9 mouse cellular contexts compared by ENCODE assay signal in genomic region chr1:59144543-59144942, GRCm38 (mm10). TPM values are rescaled to one million over a fixed set of nuclear protein-coding genes. Genes with fewer than 3 reads are reported as not detected.
A peak's percentile ranks its signal among the peaks of the same experiment; 100 is the strongest.
DNase-seq lines count a peak whose midpoint lies in the region; ATAC-seq and TF ChIP-seq lines count a peak whose summit lies in the region.
"Had no signal": no experiment of that assay in that cellular context is flagged by ENCODE, and none has a peak within 500 bp of the region (broad histone marks: within the 10 kb centered on the region; RNA-seq: fewer than 3 reads in every experiment).

No protein-coding gene starts in this region.

- H3K4me1 ChIP-seq in forebrain, embryonic 11.5 days (replicated peaks; ENCODE audit: control insufficient read depth, insufficient read depth, low read length) = no peaks in the 10 kb centered on the region
- H3K4me1 ChIP-seq in forebrain, embryonic 14.5 days (ENCODE audit: control insufficient read depth, insufficient read depth, low read length) = no peaks in the 10 kb centered on the region
- no peaks in the 10 kb centered on the region for H3K4me1 ChIP-seq in testis, adult 2 months (ENCODE audit: control insufficient read depth, insufficient read depth, low read length)

- no peak overlapping the region for H3K27ac ChIP-seq in forebrain, embryonic 11.5 days (ENCODE audit: low read depth, low read length)
- H3K27ac ChIP-seq in forebrain, embryonic 14.5 days (ENCODE audit: low read depth, low read length) = no peak overlapping the region
- no peak overlapping the region for H3K27ac ChIP-seq in testis, adult 2 months (ENCODE audit: control insufficient read depth, insufficient read depth, low read depth, low read length)

- H3K4me3 ChIP-seq in forebrain, embryonic 11.5 days (ENCODE audit: low read depth, low read length) = no peak overlapping the region
- no peak overlapping the region for H3K4me3 ChIP-seq in forebrain, embryonic 14.5 days (ENCODE audit: low read depth, low read length)
- no peak overlapping the region for H3K4me3 ChIP-seq in testis, adult 2 months (ENCODE audit: control insufficient read depth, low read depth, low read length)

- no peaks in the 10 kb centered on the region for H3K27me3 ChIP-seq in forebrain, embryonic 11.5 days (ENCODE audit: control insufficient read depth, insufficient read depth, low read length)
- no peaks in the 10 kb centered on the region for H3K27me3 ChIP-seq in forebrain, embryonic 14.5 days (replicated peaks; ENCODE audit: control insufficient read depth, insufficient read depth, low read length)
- H3K27me3 ChIP-seq in testis, adult 2 months (ENCODE audit: control insufficient read depth, insufficient read depth, low read length) = no peaks in the 10 kb centered on the region

- H3K4me2 ChIP-seq in forebrain, embryonic 11.5 days (ENCODE audit: low read depth, low read length, severe bottlenecking) = no peak overlapping the region
- no peak overlapping the region for H3K4me2 ChIP-seq in forebrain, embryonic 14.5 days (ENCODE audit: low read length)

- no peak overlapping the region for H3K9ac ChIP-seq in forebrain, embryonic 11.5 days (ENCODE audit: low read length)
- H3K9ac ChIP-seq in forebrain, embryonic 14.5 days (ENCODE audit: low read length) = no peak overlapping the region

- DNase-seq in forebrain, embryonic 11.5 days (ENCODE audit: low spot score) = peak; percentile 58
- DNase-seq in forebrain, embryonic 14.5 days (ENCODE audit: low spot score) = no peak
- no peak for DNase-seq in testis, postnatal 14 days (ENCODE audit: low spot score)
- DNase-seq in embryo, embryonic 11 days = peak; percentile 10
- no peak for DNase-seq in layer of hippocampus, adult 8-10 months (ENCODE audit: low spot score in 2 of 2)
- no peak for DNase-seq in layer of hippocampus, postnatal 25 days (ENCODE audit: extremely low spot score in 1 of 2, low spot score in 1 of 2)

- ATAC-seq in forebrain, embryonic 11.5 days (replicated peaks; ENCODE audit: low FRiP score) = no peak
- no peak for ATAC-seq in forebrain, embryonic 14.5 days
- peak; percentile 52; the same call in 1 of the 2 replicates for ATAC-seq in megakaryocyte-erythroid progenitor cell, adult 5-6 weeks (replicated peaks; ENCODE audit: low FRiP score, low TSS enrichment, poor library complexity, severe bottlenecking)

- 78% methylated on average over 10 of the region's 10 CpGs for WGBS in forebrain, embryonic 11.5 days
- WGBS in forebrain, embryonic 14.5 days = 77% methylated on average over 10 of the region's 10 CpGs

- H3K36me3 ChIP-seq in forebrain, embryonic 11.5 days (ENCODE audit: control insufficient read depth, insufficient read depth, low read length) = no peaks in the 10 kb centered on the region
- no peaks in the 10 kb centered on the region for H3K36me3 ChIP-seq in forebrain, embryonic 14.5 days (ENCODE audit: control insufficient read depth, insufficient read depth, low read length)
- 0 out of 2 replicates have a peak, but pooled peaks cover 1% of the 10 kb centered on the region for H3K36me3 ChIP-seq in testis, adult 2 months (ENCODE audit: control insufficient read depth, insufficient read depth, low read length)

- no peak for TF ChIP-seq POLR2A in testis, adult 2 months (IDR thresholded peaks at IDR 0.05; ENCODE audit: control insufficient read depth, low read depth, low read length)

- 0 out of 2 replicates have a peak, but pooled peaks have one; percentile 15 for TF ChIP-seq CTCF in testis, adult 2 months (IDR thresholded peaks at IDR 0.05; ENCODE audit: control insufficient read depth, insufficient read depth, insufficient replicate concordance, low read depth, low read length)

- H3K9me3 ChIP-seq in forebrain, embryonic 11.5 days (ENCODE audit: control insufficient read depth, low read length) = no peaks in the 10 kb centered on the region
- no peaks in the 10 kb centered on the region for H3K9me3 ChIP-seq in forebrain, embryonic 14.5 days (replicated peaks; ENCODE audit: control insufficient read depth, low read length)

RNA-seq across cellular contexts. Expression of gene Mpp4, which starts 18.6 kb away (rescaled TPM):
- polyA plus RNA-seq in forebrain, embryonic 11.5 days (2014; fragmentation: Nextera tagmentation; extraction: Ambion mirVana) = 0.61 and 0.69 TPM in 2 replicates
- 0.60 and 0.98 TPM in 2 replicates for polyA plus RNA-seq in forebrain, embryonic 14.5 days (2014; fragmentation: Nextera tagmentation; extraction: Ambion mirVana)
- polyA plus RNA-seq in testis, adult 2 months (2012; rRNA removed) = 1.6 and 1.8 TPM in 2 replicates
- total RNA-seq in megakaryocyte-erythroid progenitor cell, adult 5-6 weeks (2014; fragmentation: Nextera tagmentation) = 0.76 and 1.7 TPM in 2 replicates
- 2.6 TPM in 1 of 2 replicates, not detected in the other for total RNA-seq in megakaryocyte-erythroid progenitor cell, adult 5-6 weeks (2017)
- total RNA-seq in layer of hippocampus, adult 8-10 months (2022) = 1 to 10 TPM; 1.2 to 2.4 (median 2.2) TPM
- total RNA-seq in layer of hippocampus, postnatal 25 days (2021) = 1 to 10 TPM; 1.2 to 1.9 TPM

RNA-seq across cellular contexts. Expression of gene Tmem237, which starts 24.3 kb away (rescaled TPM):
- polyA plus RNA-seq in forebrain, embryonic 11.5 days (2014; fragmentation: Nextera tagmentation; extraction: Ambion mirVana) = 54.9 TPM in 2 replicates
- 34.8 and 61.9 TPM in 2 replicates for polyA plus RNA-seq in forebrain, embryonic 14.5 days (2014; fragmentation: Nextera tagmentation; extraction: Ambion mirVana)
- 56.1 and 59.7 TPM in 2 replicates for polyA plus RNA-seq in testis, adult 2 months (2012; rRNA removed)
- total RNA-seq in megakaryocyte-erythroid progenitor cell, adult 5-6 weeks (2014; fragmentation: Nextera tagmentation) = 3.2 and 4.0 TPM in 2 replicates
- total RNA-seq in megakaryocyte-erythroid progenitor cell, adult 5-6 weeks (2017) = 3.6 and 9.3 TPM in 2 replicates
- total RNA-seq in layer of hippocampus, adult 8-10 months (2022) = 10 to 100 TPM; 26.2 to 34.3 (median 28.7) TPM
- 10 to 100 TPM; 27.9 to 29.2 TPM for total RNA-seq in layer of hippocampus, postnatal 25 days (2021)

RNA-seq across cellular contexts. Expression of gene C2cd6, which starts 49.8 kb away (rescaled TPM):
- not detected in 2 replicates for polyA plus RNA-seq in forebrain, embryonic 11.5 days (2014; fragmentation: Nextera tagmentation; extraction: Ambion mirVana)
- polyA plus RNA-seq in forebrain, embryonic 14.5 days (2014; fragmentation: Nextera tagmentation; extraction: Ambion mirVana) = 4.7 TPM in 1 of 2 replicates, not detected in the other
- polyA plus RNA-seq in testis, adult 2 months (2012; rRNA removed) = 80.0 and 90.1 TPM in 2 replicates
- not detected in 2 replicates for total RNA-seq in megakaryocyte-erythroid progenitor cell, adult 5-6 weeks (2014; fragmentation: Nextera tagmentation)
- not detected in 2 replicates for total RNA-seq in megakaryocyte-erythroid progenitor cell, adult 5-6 weeks (2017)
- total RNA-seq in layer of hippocampus, adult 8-10 months (2022) = not detected
- total RNA-seq in layer of hippocampus, postnatal 25 days (2021) = not detected
- total RNA-seq: neutrophil, adult 5-6 weeks had no signal

Comparison
In these comparisons a context has a peak if more than half of its experiments do, and no peak if none do; other contexts are left out.
1. DNase-seq: peak in forebrain, embryonic 11.5 days (single experiment) and embryo, embryonic 11 days (single experiment); none in forebrain, embryonic 14.5 days (single experiment), testis, postnatal 14 days (single experiment), layer of hippocampus, adult 8-10 months (0 of 2) and layer of hippocampus, postnatal 25 days (0 of 2).